Mouse (Mus musculus) spleen, adult 2 months (tissue): Measurements from ENCODE around the gene Tuba3a.

Experiments
- CTCF ChIP-seq: fragments of 200-500 bp; IDR thresholded peaks from 2 replicates; pipeline ENCODE4 v1.5.1; 2011; ENCODE audit warnings: mild to moderate bottlenecking, inconsistent platforms; ENCODE audit not compliant: insufficient read depth, insufficient read length, insufficient replicate concordance; ENCODE audit errors: extremely low read depth
- POLR2A ChIP-seq: fragments of 200-500 bp; IDR thresholded peaks from 2 replicates; pipeline ENCODE4 v1.6.1; 2011; ENCODE audit warnings: low read depth, low read length, inconsistent platforms

- no peak for TF ChIP-seq CTCF
- no peak for TF ChIP-seq POLR2A
These were observed 19.6 kb upstream of the Tuba3a start for GRCm38 (mm10) chr6:125305465-125305864.
